Mouse (Mus musculus): ENCODE results near the gene Nfe2. TPM values are rescaled to one million over a fixed set of nuclear protein-coding genes. Genes with fewer than 3 reads are reported as not detected.

Gene Nfe2
- total and polyA plus RNA-seq, 3 experiments, result 0.14 TPM; not detected in 2

- Histone ChIP-seq H3K36me3 (replicated peaks in 1 of 2; ENCODE audit: control insufficient read depth in 1 of 2, insufficient read depth in 1 of 2, low read length in 1 of 2) (peaks cover 28 to 74% of the 10 kb centered on the region in 2 experiments), H3K9ac (ENCODE audit: insufficient read depth, low read depth) (no peak overlapping the region), H3K4me3 (replicated peaks in 1 of 3; ENCODE audit: low read depth in 2 of 3, low read length in 2 of 3, poor library complexity in 1 of 3) (no peak overlapping the region), H3K79me2 (replicated peaks; ENCODE audit: control insufficient read depth, extremely low read depth, insufficient read depth, poor library complexity, severe bottlenecking) (no peaks in the 10 kb centered on the region), H3K4me2 (ENCODE audit: insufficient read depth, low read depth, poor library complexity, severe bottlenecking) (no peak overlapping the region), H3K9me3 (replicated peaks; ENCODE audit: low read length) (no peaks in the 10 kb centered on the region), H3K27me3 (replicated peaks) (no peaks in the 10 kb centered on the region), H3K27ac (ENCODE audit: insufficient read depth, low read depth) (no peak overlapping the region), H3K4me1 (ENCODE audit: control insufficient read depth in 1 of 2, insufficient read depth in 2 of 2) (peaks cover 9 to 59% of the 10 kb centered on the region in 2 experiments)
- dilution Hi-C loops (cut with MboI; ENCODE audit: extremely low pct_ligation_motif_present, extremely low pct_unique_long_range_greater_than_20kb, low sequenced_read_pairs) (no loop called here), in situ Hi-C loops (cut with MboI; ENCODE audit: low pct_ligation_motif_present, low pct_unique_long_range_greater_than_20kb, low sequenced_read_pairs) (no loop called here)
- no peak for DNase-seq (ENCODE audit: extremely low read depth)
- no peak for TF ChIP-seq MXI1 (IDR thresholded peaks at IDR 0.05; ENCODE audit: low read depth, low read length)
- TF ChIP-seq USF1 (IDR thresholded peaks at IDR 0.05; ENCODE audit: low read depth, low read length), result no peak
- TF ChIP-seq USF2 (conservative IDR thresholded peaks at IDR 0.05; ENCODE audit: low read depth, low read length), result no peak
- no peak for TF ChIP-seq TCF12 (IDR thresholded peaks at IDR 0.05; ENCODE audit: low read depth, low read length)
- no peak for TF ChIP-seq CHD2 (IDR thresholded peaks at IDR 0.05; ENCODE audit: low read length)
- no peak for TF ChIP-seq JUN (IDR thresholded peaks at IDR 0.05; ENCODE audit: insufficient read depth, low read depth, low read length)
- no peak for TF ChIP-seq RAD21 (IDR thresholded peaks at IDR 0.05; ENCODE audit: low read depth, low read length)
- TF ChIP-seq EP300 (IDR thresholded peaks at IDR 0.05; ENCODE audit: low read length), result no peak
- TF ChIP-seq TBP (conservative IDR thresholded peaks at IDR 0.05; ENCODE audit: low read depth, low read length), result no peak
- TF ChIP-seq MAX (IDR thresholded peaks at IDR 0.05; ENCODE audit: low read length), result no peak
- TF ChIP-seq POLR2AphosphoS2 (IDR thresholded peaks at IDR 0.05; ENCODE audit: low read depth, low read length), result no peak
Observed at GRCm38 (mm10) chr15:103297313-103297712, 39.1 kb upstream of the Nfe2 start.

GRCm38 (mm10) chr15:103295851-103296250 is 37.6 kb upstream of the Nfe2 start:
- Histone ChIP-seq H3K9me3 (replicated peaks; ENCODE audit: low read length) (no peaks in the 10 kb centered on the region), H3K4me3 (replicated peaks in 1 of 3; ENCODE audit: low read depth in 2 of 3, low read length in 2 of 3, poor library complexity in 1 of 3) (no peak overlapping the region), H3K79me2 (replicated peaks; ENCODE audit: control insufficient read depth, extremely low read depth, insufficient read depth, poor library complexity, severe bottlenecking) (no peaks in the 10 kb centered on the region), H3K27ac (ENCODE audit: insufficient read depth, low read depth) (no peak overlapping the region), H3K4me2 (ENCODE audit: insufficient read depth, low read depth, poor library complexity, severe bottlenecking) (no peak overlapping the region), H3K4me1 (ENCODE audit: control insufficient read depth in 1 of 2, insufficient read depth in 2 of 2) (peaks cover 9 to 45% of the 10 kb centered on the region in 2 experiments), H3K9ac (ENCODE audit: insufficient read depth, low read depth) (no peak overlapping the region), H3K36me3 (replicated peaks in 1 of 2; ENCODE audit: control insufficient read depth in 1 of 2, insufficient read depth in 1 of 2, low read length in 1 of 2) (peaks cover 39 to 88% of the 10 kb centered on the region in 2 experiments), H3K27me3 (replicated peaks) (no peaks in the 10 kb centered on the region)
- no peak for DNase-seq (ENCODE audit: extremely low read depth)
- in situ Hi-C loops (cut with MboI; ENCODE audit: low pct_ligation_motif_present, low pct_unique_long_range_greater_than_20kb, low sequenced_read_pairs) (no loop called here), dilution Hi-C loops (cut with MboI; ENCODE audit: extremely low pct_ligation_motif_present, extremely low pct_unique_long_range_greater_than_20kb, low sequenced_read_pairs) (no loop called here)
- no peak for TF ChIP-seq NELFE (IDR thresholded peaks at IDR 0.05; ENCODE audit: low read depth, low read length)

- Histone ChIP-seq H3K4me1 (ENCODE audit: control insufficient read depth in 1 of 2, insufficient read depth in 2 of 2) (peaks cover 7 to 33% of the 10 kb centered on the region in 2 experiments), H3K36me3 (replicated peaks in 1 of 2; ENCODE audit: control insufficient read depth in 1 of 2, insufficient read depth in 1 of 2, low read length in 1 of 2) (peaks cover 48 to 92% of the 10 kb centered on the region in 2 experiments), H3K9ac (ENCODE audit: insufficient read depth, low read depth) (no peak overlapping the region), H3K27ac (ENCODE audit: insufficient read depth, low read depth) (no peak overlapping the region), H3K9me3 (replicated peaks; ENCODE audit: low read length) (no peaks in the 10 kb centered on the region), H3K4me3 (replicated peaks in 1 of 3; ENCODE audit: low read depth in 2 of 3, low read length in 2 of 3, poor library complexity in 1 of 3) (no peak overlapping the region), H3K79me2 (replicated peaks; ENCODE audit: control insufficient read depth, extremely low read depth, insufficient read depth, poor library complexity, severe bottlenecking) (peaks cover under 1% of the 10 kb centered on the region; the same call in 1 of the 2 replicates), H3K27me3 (replicated peaks) (no peaks in the 10 kb centered on the region), H3K4me2 (ENCODE audit: insufficient read depth, low read depth, poor library complexity, severe bottlenecking) (no peak overlapping the region)
- dilution Hi-C loops (cut with MboI; ENCODE audit: extremely low pct_ligation_motif_present, extremely low pct_unique_long_range_greater_than_20kb, low sequenced_read_pairs) (no loop called here), in situ Hi-C loops (cut with MboI; ENCODE audit: low pct_ligation_motif_present, low pct_unique_long_range_greater_than_20kb, low sequenced_read_pairs) (no loop called here)
- no peak for DNase-seq (ENCODE audit: extremely low read depth)
- TF ChIP-seq RAD21 (IDR thresholded peaks at IDR 0.05; ENCODE audit: low read depth, low read length) (no peak), NELFE (IDR thresholded peaks at IDR 0.05; ENCODE audit: low read depth, low read length) (no peak), NRF1 (IDR thresholded peaks at IDR 0.05; ENCODE audit: low read depth, low read length) (no peak)
Observed at GRCm38 (mm10) chr15:103294649-103295048, 36.4 kb upstream of the Nfe2 start.

Measured in CH12.LX (cell line).